Mouse (Mus musculus) naive thymus-derived CD4-positive, alpha-beta T cell, adult 2 months (primary cell): ENCODE measurements around the gene B4galt4.
"Not testable (repeated sequence)": the region's sequence is repeated elsewhere in the genome, so short reads cannot be mapped to it uniquely, and the experiment has no call there.

Source experiments
- DNase-seq: peaks from one replicate; pipeline ENCODE4 v3.0.0-alpha.2; 2011; ENCODE audit warnings: low read depth

Gene B4galt4

GRCm38 (mm10) chr16:38742113-38742658 lies at the start of gene B4galt4:
TSS of gene B4galt4 (plus strand) at chr16:38742264.
- peak; percentile 25 for DNase-seq

- no peak for DNase-seq
Measured at GRCm38 (mm10) chr16:38694906-38695540, 47.0 kb upstream of the B4galt4 start.

GRCm38 (mm10) chr16:38695557-38695956 lies 46.5 kb upstream of the B4galt4 start:
- no peak for DNase-seq

GRCm38 (mm10) chr16:38697611-38698010 lies 44.5 kb upstream of the B4galt4 start:
- DNase-seq, result no peak

GRCm38 (mm10) chr16:38700392-38701162 lies 41.5 kb upstream of the B4galt4 start:
- no peak for DNase-seq

- DNase-seq, result no peak
Measured at GRCm38 (mm10) chr16:38701492-38702185, 40.4 kb upstream of the B4galt4 start.

GRCm38 (mm10) chr16:38702316-38702715 lies 39.7 kb upstream of the B4galt4 start:
- no peak for DNase-seq

GRCm38 (mm10) chr16:38703501-38703900 lies 38.6 kb upstream of the B4galt4 start:
- no peak for DNase-seq

- no peak for DNase-seq
Measured at GRCm38 (mm10) chr16:38705531-38706281, 36.4 kb upstream of the B4galt4 start.

- DNase-seq, result no peak
Measured at GRCm38 (mm10) chr16:38706782-38707181, 35.3 kb upstream of the B4galt4 start.

- no peak for DNase-seq
Measured at GRCm38 (mm10) chr16:38708962-38709520, 33.0 kb upstream of the B4galt4 start.

- DNase-seq, result no peak
Measured at GRCm38 (mm10) chr16:38711245-38711644, 30.8 kb upstream of the B4galt4 start.

GRCm38 (mm10) chr16:38712105-38712504 lies 30.0 kb upstream of the B4galt4 start:
- DNase-seq, result peak; percentile 71

GRCm38 (mm10) chr16:38712581-38713403 lies 29.3 kb upstream of the B4galt4 start, which contains the start of gene Arhgap31:
TSS of gene Arhgap31 (minus strand) at chr16:38713274.
- peak; percentile 83 for DNase-seq

GRCm38 (mm10) chr16:38713404-38714258 lies 28.4 kb upstream of the B4galt4 start:
- peak; percentile 76 for DNase-seq

GRCm38 (mm10) chr16:38714259-38714526 lies 27.9 kb upstream of the B4galt4 start:
- DNase-seq, result not testable (repeated sequence)

- DNase-seq, result peak; percentile 31
Measured at GRCm38 (mm10) chr16:38721377-38721776, 20.7 kb upstream of the B4galt4 start.

GRCm38 (mm10) chr16:38724256-38724655 lies 17.8 kb upstream of the B4galt4 start:
- DNase-seq, result no peak

GRCm38 (mm10) chr16:38724974-38725373 lies 17.1 kb upstream of the B4galt4 start:
- no peak for DNase-seq
